Comparison of ENCODE assay signal across 8 mouse cellular contexts in the genomic region with DNA sequence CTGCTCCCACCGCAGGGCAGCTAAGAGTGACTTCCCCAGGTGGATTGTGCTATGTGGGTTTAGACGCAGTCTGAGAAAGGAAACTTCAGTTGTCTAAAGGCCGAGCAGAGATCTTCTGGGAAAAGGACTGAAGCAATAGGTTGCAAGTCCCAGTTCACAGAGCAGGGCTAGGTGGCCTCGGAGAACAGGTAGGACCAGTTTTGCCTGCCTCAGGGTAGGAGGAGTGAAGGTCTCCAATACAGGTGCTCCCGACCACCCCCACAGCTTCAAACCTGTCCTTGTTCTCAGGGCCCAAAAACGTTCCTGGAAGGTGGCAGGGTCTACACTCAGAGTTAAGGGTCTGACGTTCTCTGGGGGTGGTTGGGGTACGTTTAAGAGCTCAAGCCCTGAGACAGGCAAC. TPM values are rescaled to one million over a fixed set of nuclear protein-coding genes. Genes with fewer than 3 reads are reported as not detected.
A peak's percentile ranks its signal among the peaks of the same experiment; 100 is the strongest.
DNase-seq lines count a peak whose midpoint lies in the region; ATAC-seq and TF ChIP-seq lines count a peak whose summit lies in the region.

A gene (plus strand): TSS at position 343 of the 400 bp plus-strand sequence.

- H3K4me1 ChIP-seq in cortical plate, adult 2 months (ENCODE audit: control insufficient read depth, insufficient read depth, low read length) = no peaks in the 10 kb centered on the region; the same call in 1 of the 2 replicates
- peaks cover 6% of the 10 kb centered on the region; the same call in 1 of the 2 replicates for H3K4me1 ChIP-seq in liver, embryonic 11.5 days (replicated peaks; ENCODE audit: control insufficient read depth, insufficient read depth, low read length)
- no peaks in the 10 kb centered on the region for H3K4me1 ChIP-seq in neural tube, embryonic 12.5 days

- in situ Hi-C loops in Patski (cut with MboI; ENCODE audit: low pct_unique_long_range_greater_than_20kb) = no loop called here

- H3K4me2 ChIP-seq in liver, embryonic 11.5 days = no peak within 1 kb of the TSS
- no peak within 1 kb of the TSS for H3K4me2 ChIP-seq in neural tube, embryonic 12.5 days (replicated peaks)

- 44% methylated on average over 8 of the region's 8 CpGs for WGBS in liver, embryonic 11.5 days
- WGBS in neural tube, embryonic 12.5 days = 51% methylated on average over 8 of the region's 8 CpGs

- no peak for TF ChIP-seq POLR2A in cortical plate, adult 2 months (IDR thresholded peaks at IDR 0.05; ENCODE audit: extremely low read depth, insufficient read depth, low read length)

- no peak within 1 kb of the TSS for H3K4me3 ChIP-seq in cortical plate, adult 2 months (ENCODE audit: insufficient read depth, low read length)
- no peak within 1 kb of the TSS for H3K4me3 ChIP-seq in liver, embryonic 11.5 days (ENCODE audit: low read depth, low read length)
- H3K4me3 ChIP-seq in neural tube, embryonic 12.5 days = no peak within 1 kb of the TSS

- ATAC-seq in Patski = no peak
- no peak for ATAC-seq in liver, embryonic 11.5 days (replicated peaks; ENCODE audit: low FRiP score)
- ATAC-seq in neural tube, embryonic 12.5 days (ENCODE audit: low FRiP score, low read depth) = no peak

- no peaks in the 10 kb centered on the region for H3K27me3 ChIP-seq in Patski
- no peaks in the 10 kb centered on the region for H3K27me3 ChIP-seq in liver, embryonic 11.5 days (replicated peaks; ENCODE audit: control insufficient read depth, insufficient read depth, low read length)
- no peaks in the 10 kb centered on the region for H3K27me3 ChIP-seq in neural tube, embryonic 12.5 days (replicated peaks)

- no peak within 1 kb of the TSS for H3K9ac ChIP-seq in liver, embryonic 11.5 days (ENCODE audit: low read depth, low read length)
- H3K9ac ChIP-seq in neural tube, embryonic 12.5 days = no peak within 1 kb of the TSS

- H3K9me3 ChIP-seq in liver, embryonic 11.5 days (ENCODE audit: control insufficient read depth, low read length) = no peaks in the 10 kb centered on the region
- 0 out of 2 replicates have a peak, but pooled peaks cover 4% of the 10 kb centered on the region for H3K9me3 ChIP-seq in neural tube, embryonic 12.5 days

- DNase-seq in Patski (ENCODE audit: low read depth, low spot score) (no peak), adipocyte (ENCODE audit: low spot score) (no peak)
- DNase-seq in gastrocnemius, postnatal 36 days = no peak
- peak; percentile 78 for DNase-seq in kidney, adult 11 months
- no peak for DNase-seq in liver, embryonic 11.5 days (ENCODE audit: low spot score)
- DNase-seq in thymus, postnatal 14 days = no peak

- no peak for TF ChIP-seq CTCF in Patski (IDR thresholded peaks at IDR 0.05)
- TF ChIP-seq CTCF in cortical plate, adult 2 months (IDR thresholded peaks at IDR 0.05; ENCODE audit: extremely low read depth, insufficient read depth, low read length) = no peak

- POLR2A ChIA-PET in Patski (lab: Charles Lee) = no interaction called here

- no peak within 1 kb of the TSS for H3K27ac ChIP-seq in cortical plate, adult 2 months (ENCODE audit: insufficient read depth, low read length)
- no peak within 1 kb of the TSS for H3K27ac ChIP-seq in liver, embryonic 11.5 days (ENCODE audit: low read depth, low read length)
- H3K27ac ChIP-seq in neural tube, embryonic 12.5 days = no peak within 1 kb of the TSS

- intact Hi-C loops in gastrocnemius, postnatal 36 days (cut with DNase I) = no loop called here

- CTCF ChIA-PET in Patski (lab: Charles Lee) = no interaction called here

- H3K36me3 ChIP-seq in liver, embryonic 11.5 days (ENCODE audit: control insufficient read depth, insufficient read depth, low read length) = no peaks in the 10 kb centered on the region
- no peaks in the 10 kb centered on the region for H3K36me3 ChIP-seq in neural tube, embryonic 12.5 days

RNA-seq across cellular contexts. Expression of the gene that starts here (rescaled TPM):
- polyA plus RNA-seq in Patski (2021) = 239 TPM
- 297 and 298 TPM in 2 replicates for polyA plus RNA-seq in cortical plate, adult 2 months (2012; rRNA removed)
- total RNA-seq in gastrocnemius, postnatal 36 days (2021) = 100 to 1,000 TPM; 102 to 107 TPM
- 9.3 and 10.9 TPM in 2 replicates for polyA plus RNA-seq in liver, embryonic 11.5 days (2014; fragmentation: Nextera tagmentation; extraction: Ambion mirVana)
- 21.8 and 29.4 TPM in 2 replicates for polyA plus RNA-seq in neural tube, embryonic 12.5 days (2016; fragmentation: Nextera tagmentation; extraction: Ambion mirVana)
